Comparison of ENCODE assay signal across 11 mouse cellular contexts in the genomic region with DNA sequence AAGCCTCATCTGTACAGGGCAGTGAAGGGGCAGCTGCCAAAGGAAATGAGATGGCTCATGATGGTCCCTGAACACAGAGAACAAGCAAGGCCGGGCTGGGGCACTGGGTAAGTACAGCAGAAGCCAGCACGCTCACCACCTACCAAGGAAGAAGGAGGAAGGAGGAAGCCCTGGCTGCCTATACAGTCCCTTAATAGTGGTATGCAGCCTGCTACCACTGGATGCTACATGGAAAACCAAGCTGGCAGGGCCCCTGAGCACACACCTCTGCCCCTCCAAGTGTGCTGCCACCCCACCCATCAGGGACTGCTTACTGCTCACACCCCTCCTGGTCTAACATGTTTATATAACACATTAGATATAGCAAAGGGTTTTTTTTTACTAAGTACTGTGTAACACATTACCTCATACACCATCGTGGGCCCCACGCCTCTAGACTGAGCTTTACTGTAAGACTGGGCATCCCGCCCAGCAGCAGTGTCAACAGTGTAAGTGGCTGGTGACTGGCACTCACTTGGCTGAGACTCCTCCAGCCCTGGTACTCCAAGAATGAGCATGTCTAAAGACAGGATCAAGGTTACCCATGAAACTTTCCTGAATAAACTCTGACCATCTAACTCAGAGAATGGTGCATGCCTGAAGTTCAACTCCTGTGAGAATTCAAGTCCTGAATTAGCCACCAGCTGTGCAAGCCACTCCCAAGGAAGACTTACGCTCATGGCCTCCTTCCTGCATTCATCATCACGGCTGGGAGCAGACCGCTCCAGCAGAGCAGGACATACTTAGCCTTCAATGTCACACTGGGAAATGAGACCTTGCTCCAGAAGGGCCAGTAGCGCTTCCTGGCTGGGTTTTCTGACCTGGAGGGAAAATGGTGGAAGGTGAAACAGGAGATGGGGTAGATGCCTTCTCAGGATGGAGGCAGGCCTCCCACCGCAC. TPM values are rescaled to one million over a fixed set of nuclear protein-coding genes. Genes with fewer than 3 reads are reported as not detected.
A peak's percentile ranks its signal among the peaks of the same experiment; 100 is the strongest.
DNase-seq lines count a peak whose midpoint lies in the region; ATAC-seq lines count a peak whose summit lies in the region.
"Had no signal": no experiment of that assay in that cellular context is flagged by ENCODE, and none has a peak within 500 bp of the region (broad histone marks: within the 10 kb centered on the region; RNA-seq: fewer than 3 reads in every experiment).

No protein-coding gene starts in this region.

- H3K36me3 ChIP-seq in limb, embryonic 13.5 days: peaks cover 42% of the 10 kb centered on the region
- peaks cover 17% of the 10 kb centered on the region for H3K36me3 ChIP-seq in limb, embryonic 10.5 days
- H3K36me3 ChIP-seq in midbrain, embryonic 14.5 days (ENCODE audit: control insufficient read depth, insufficient read depth, low read length): no peaks in the 10 kb centered on the region

- WGBS in limb, embryonic 13.5 days: 78% methylated on average over 10 of the region's 10 CpGs
- WGBS in limb, embryonic 10.5 days: 94% methylated on average over 10 of the region's 10 CpGs
- 86% methylated on average over 10 of the region's 10 CpGs for WGBS in midbrain, embryonic 14.5 days

- no peaks in the 10 kb centered on the region for H3K9me3 ChIP-seq in limb, embryonic 13.5 days
- no peaks in the 10 kb centered on the region for H3K9me3 ChIP-seq in limb, embryonic 10.5 days (replicated peaks)
- H3K9me3 ChIP-seq in midbrain, embryonic 14.5 days (ENCODE audit: control insufficient read depth, low read length): no peaks in the 10 kb centered on the region
- H3K9me3 ChIP-seq: G1E had no signal

- intact Hi-C loops in heart, postnatal 14 days (cut with DNase I): no loop called here

- H3K27me3 ChIP-seq in limb, embryonic 13.5 days: no peaks in the 10 kb centered on the region
- H3K27me3 ChIP-seq in limb, embryonic 10.5 days (ENCODE audit: low read depth, poor library complexity, severe bottlenecking): no peaks in the 10 kb centered on the region
- H3K27me3 ChIP-seq in midbrain, embryonic 14.5 days (ENCODE audit: control insufficient read depth, insufficient read depth, low read length): no peaks in the 10 kb centered on the region

- no peak overlapping the region for H3K9ac ChIP-seq in limb, embryonic 13.5 days
- no peak overlapping the region for H3K9ac ChIP-seq in midbrain, embryonic 14.5 days (replicated peaks; ENCODE audit: low read length)

- ATAC-seq in limb, embryonic 13.5 days (ENCODE audit: low FRiP score, low read depth): peak; percentile 85
- ATAC-seq in midbrain, embryonic 14.5 days (ENCODE audit: low FRiP score, low TSS enrichment): no peak

- H3K27ac ChIP-seq in limb, embryonic 13.5 days: peak overlapping the region; percentile 55
- no peak overlapping the region for H3K27ac ChIP-seq in limb, embryonic 10.5 days
- no peak overlapping the region for H3K27ac ChIP-seq in midbrain, embryonic 14.5 days (replicated peaks; ENCODE audit: low read depth, low read length)

- H3K4me1 ChIP-seq in limb, embryonic 13.5 days: peaks cover 16% of the 10 kb centered on the region
- H3K4me1 ChIP-seq in limb, embryonic 10.5 days: peaks cover 9% of the 10 kb centered on the region
- H3K4me1 ChIP-seq in midbrain, embryonic 14.5 days (ENCODE audit: control insufficient read depth, insufficient read depth, low read length): peaks cover 11% of the 10 kb centered on the region

- no peak overlapping the region for H3K4me3 ChIP-seq in limb, embryonic 13.5 days
- no peak overlapping the region for H3K4me3 ChIP-seq in limb, embryonic 10.5 days
- no peak overlapping the region for H3K4me3 ChIP-seq in midbrain, embryonic 14.5 days (replicated peaks; ENCODE audit: low read depth, low read length)

- no peak for DNase-seq in limb, embryonic 10.5 days (ENCODE audit: low spot score)
- peak; percentile 32 for DNase-seq in fibroblast of lung, adult 2 months (ENCODE audit: low read depth)
- peak; percentile 65 to 66 for DNase-seq in heart, postnatal 14 days
- DNase-seq in midbrain, embryonic 14.5 days: peak; percentile 29
- DNase-seq in cerebellum, adult 11-12 months: no peak
- DNase-seq in spleen, adult 18-20 months: no peak
- no peak for DNase-seq in layer of hippocampus, adult 8-10 months (ENCODE audit: low spot score in 2 of 2)
- DNase-seq: cerebellum, adult 8-10 months had no signal

- no peak overlapping the region for H3K4me2 ChIP-seq in limb, embryonic 13.5 days (replicated peaks)
- H3K4me2 ChIP-seq in midbrain, embryonic 14.5 days (ENCODE audit: low read length): no peak overlapping the region

RNA-seq across cellular contexts. Expression of a gene that starts 30.1 kb away (rescaled TPM):
- polyA plus RNA-seq in limb, embryonic 13.5 days (2015; fragmentation: Nextera tagmentation; extraction: Ambion mirVana): not detected in 2 replicates
- polyA plus RNA-seq in limb, embryonic 10.5 days (2016; fragmentation: Nextera tagmentation; extraction: Ambion mirVana): not detected in 2 replicates
- not detected for total RNA-seq in heart, postnatal 14 days (2021)
- polyA plus RNA-seq in midbrain, embryonic 14.5 days (2014; fragmentation: Nextera tagmentation; extraction: Ambion mirVana): not detected in 2 replicates
- not detected for total RNA-seq in layer of hippocampus, adult 8-10 months (2022)
- total RNA-seq: G1E; left cerebral cortex, postnatal 14 days had no signal
- polyA plus RNA-seq: G1E had no signal

RNA-seq across cellular contexts. Expression of a gene that starts 51.3 kb away (rescaled TPM):
- polyA plus RNA-seq in limb, embryonic 13.5 days (2015; fragmentation: Nextera tagmentation; extraction: Ambion mirVana): 39.4 and 46.4 TPM in 2 replicates
- polyA plus RNA-seq in limb, embryonic 10.5 days (2016; fragmentation: Nextera tagmentation; extraction: Ambion mirVana): 23.8 and 28.4 TPM in 2 replicates
- total RNA-seq in heart, postnatal 14 days (2021): 10 to 100 TPM; 30.1 to 30.2 TPM
- polyA plus RNA-seq in midbrain, embryonic 14.5 days (2014; fragmentation: Nextera tagmentation; extraction: Ambion mirVana): 28.4 and 36.9 TPM in 2 replicates
- 10 to 100 TPM; 23.9 to 31.0 (median 26.3) TPM for total RNA-seq in layer of hippocampus, adult 8-10 months (2022)

Comparison
In these comparisons a context has a peak if more than half of its experiments do, and no peak if none do; other contexts are left out.
1. DNase-seq: peak in fibroblast of lung, adult 2 months (single experiment), heart, postnatal 14 days (2 of 2) and midbrain, embryonic 14.5 days (single experiment); none in limb, embryonic 10.5 days (single experiment), cerebellum, adult 11-12 months (single experiment), spleen, adult 18-20 months (0 of 2) and layer of hippocampus, adult 8-10 months (0 of 2).